Mouse (Mus musculus) hematopoietic stem cell, adult 5-6 weeks (primary cell): ENCODE data around the gene Casc1. TPM values are rescaled to one million over a fixed set of nuclear protein-coding genes. Genes with fewer than 3 reads are reported as not detected.
"Not testable (repeated sequence)": the region's sequence is repeated elsewhere in the genome, so short reads cannot be mapped to it uniquely, and the experiment has no call there.

Source experiments
- ATAC-seq, 2 experiments: fragments of 125-278 bp in 1 of 2; replicated peaks in 1 of 2; 2 replicates each; pipeline ENCODE4 v1.8.0; 2016 to 2017; ENCODE audit warnings: inconsistent platforms in 2 of 2, mild to moderate bottlenecking in 2 of 2, moderate number of reproducible peaks in 2 of 2, low read depth in 1 of 2, moderate TSS enrichment in 1 of 2; ENCODE audit not compliant: low FRiP score in 2 of 2, poor library complexity in 2 of 2, severe bottlenecking in 2 of 2, insufficient read depth in 1 of 2, low TSS enrichment in 1 of 2
- total RNA-seq: library from RNA; stranded (forward); fragments of 172-1452, 232-1000 nt; gene quantifications from 2 replicates; pipeline ENCODE4 v1.2.3, GENCODE M21; 2017

The Casc1 gene
- total RNA-seq, 1 experiment from 2014 or later, result 3.4 TPM

- no peak for ATAC-seq
Measured at GRCm38 (mm10) chr6:145160581-145160980, 50.2 kb downstream of the Casc1 start.

DNA sequence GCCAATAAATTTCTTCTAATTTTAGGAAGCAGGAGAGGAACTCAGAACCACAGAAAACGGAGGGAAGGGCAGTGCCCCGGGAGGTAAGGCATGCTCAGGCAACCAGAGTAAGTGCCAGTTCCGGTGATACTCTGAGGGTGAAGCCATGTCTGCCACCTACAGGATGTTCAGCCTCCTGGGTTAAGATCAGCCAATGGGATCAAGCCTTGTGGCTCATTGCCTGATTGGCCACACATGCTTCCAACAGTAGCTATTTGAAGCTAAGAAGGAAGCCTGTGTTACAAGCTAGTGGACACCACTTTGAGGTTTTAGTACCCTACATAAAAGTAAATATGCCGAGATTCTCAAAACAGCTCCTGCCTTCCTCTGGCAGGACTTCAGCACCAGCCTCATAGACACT, 52.2 kb downstream of the Casc1 start:
- peak; percentile 42 to 60; a peak in 3 of 4 replicates for ATAC-seq

- peak; percentile 65 to 74; a peak in 3 of 4 replicates for ATAC-seq
Measured at GRCm38 (mm10) chr6:145149054-145149453, 61.8 kb downstream of the Casc1 start.

DNA sequence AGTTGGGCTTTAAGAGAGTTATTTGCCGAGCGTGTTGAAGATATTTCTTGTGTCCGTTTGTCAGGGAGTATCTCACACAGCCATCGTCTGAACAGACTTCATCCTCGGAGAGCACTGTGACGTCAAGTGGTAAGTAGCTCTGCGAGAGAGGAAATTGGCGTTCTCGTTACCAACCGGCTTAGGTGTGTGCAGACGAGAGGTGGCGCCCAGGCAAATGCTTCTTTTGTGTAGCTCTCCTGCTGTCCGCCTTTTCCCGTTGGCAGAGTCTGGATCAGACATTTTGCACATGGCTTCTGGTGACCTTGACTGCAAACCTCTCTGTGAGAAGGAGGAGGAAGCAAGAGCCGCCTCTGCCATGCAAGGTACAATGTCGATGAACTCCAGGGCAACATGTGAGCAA, 63.1 kb downstream of the Casc1 start:
- ATAC-seq, result no peak

- no peak for ATAC-seq
Measured at GRCm38 (mm10) chr6:145145173-145145572, 65.6 kb downstream of the Casc1 start.

DNA sequence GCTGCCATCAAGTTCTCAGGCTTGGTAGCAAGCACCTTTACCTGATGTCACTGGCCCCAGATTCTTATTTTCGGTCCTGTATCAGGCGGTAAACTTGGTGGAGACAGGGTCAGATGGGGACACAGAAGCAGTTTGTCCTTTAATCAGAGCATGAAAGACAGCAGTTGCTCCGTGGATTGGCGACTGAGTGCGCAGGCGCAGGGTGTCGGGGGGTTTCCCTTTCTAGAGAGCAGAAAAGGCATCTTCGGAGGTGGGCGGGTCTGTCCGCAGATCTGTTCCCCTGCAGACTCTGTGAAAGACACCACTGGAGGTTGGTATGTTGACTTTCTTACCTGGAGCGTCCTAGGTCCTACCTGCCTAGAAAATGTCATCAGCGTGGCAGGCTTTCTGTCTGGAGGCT, 69.0 kb downstream of the Casc1 start:
- ATAC-seq, result no peak

- ATAC-seq, result no peak
Measured at GRCm38 (mm10) chr6:145140706-145141105, 70.1 kb downstream of the Casc1 start.

GRCm38 (mm10) chr6:145139776-145140475, 70.9 kb downstream of the Casc1 start:
- ATAC-seq, result peak; percentile 61 to 75; a peak in 2 of 4 replicates

DNA sequence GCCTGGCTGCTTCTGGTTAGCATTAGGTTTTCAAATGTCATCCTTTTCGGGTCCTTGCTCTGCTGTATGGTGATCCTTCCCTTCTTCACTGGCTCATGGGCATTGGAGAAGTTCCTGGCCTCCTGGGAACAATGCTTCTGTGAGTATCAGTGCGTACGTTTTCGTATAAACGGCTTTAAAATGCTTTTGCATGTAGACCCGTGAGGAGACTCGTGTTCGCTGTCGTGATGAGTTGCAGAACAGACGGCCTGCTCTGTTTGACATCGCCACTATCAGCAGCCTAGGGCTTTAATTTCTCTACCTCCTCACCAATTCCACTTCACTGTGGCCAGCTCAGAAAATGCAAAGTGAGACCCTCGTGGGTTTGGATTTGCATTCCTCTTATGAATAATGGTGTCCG, 71.6 kb downstream of the Casc1 start:
- no peak for ATAC-seq

- no peak for ATAC-seq
Measured at GRCm38 (mm10) chr6:145136831-145137230, 74.0 kb downstream of the Casc1 start.

DNA sequence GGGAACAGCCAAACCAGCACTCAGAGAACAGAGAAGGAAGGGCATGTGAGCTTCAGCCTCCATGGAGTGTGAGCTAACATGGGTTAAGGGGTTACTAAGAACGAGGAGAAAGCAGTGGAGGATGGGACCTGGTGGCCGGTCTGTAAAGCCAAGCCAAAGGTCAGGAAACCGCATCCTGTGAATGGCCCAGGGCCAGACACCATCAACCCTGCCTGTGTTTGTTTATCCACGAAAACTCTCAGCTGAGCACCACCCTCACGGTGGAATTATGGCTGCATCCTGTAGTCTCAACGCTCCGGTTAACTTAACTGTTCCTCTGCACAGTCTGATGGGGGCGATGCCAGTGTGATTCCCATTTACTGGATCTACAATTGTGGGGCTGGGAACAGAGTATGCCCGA, 75.0 kb downstream of the Casc1 start:
- no peak for ATAC-seq

DNA sequence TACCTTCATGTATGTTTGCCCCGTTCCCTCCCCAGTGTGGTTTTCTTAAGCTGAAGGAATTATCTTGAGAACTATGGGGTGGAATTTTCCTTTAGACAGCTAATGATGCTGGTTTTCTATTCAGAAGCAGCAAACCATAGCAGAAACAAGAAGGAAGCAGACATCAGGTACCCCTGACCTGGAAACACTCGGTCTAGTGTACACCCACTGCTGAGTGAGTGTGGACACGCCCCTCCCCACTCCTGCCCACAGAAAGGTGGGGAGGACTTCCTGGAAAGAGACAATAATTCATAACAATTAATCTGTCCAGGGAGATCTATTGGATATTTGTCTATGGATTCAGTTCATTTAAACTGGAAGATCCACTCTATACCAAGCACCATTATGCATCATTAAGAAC, 75.5 kb downstream of the Casc1 start:
- no peak for ATAC-seq

DNA sequence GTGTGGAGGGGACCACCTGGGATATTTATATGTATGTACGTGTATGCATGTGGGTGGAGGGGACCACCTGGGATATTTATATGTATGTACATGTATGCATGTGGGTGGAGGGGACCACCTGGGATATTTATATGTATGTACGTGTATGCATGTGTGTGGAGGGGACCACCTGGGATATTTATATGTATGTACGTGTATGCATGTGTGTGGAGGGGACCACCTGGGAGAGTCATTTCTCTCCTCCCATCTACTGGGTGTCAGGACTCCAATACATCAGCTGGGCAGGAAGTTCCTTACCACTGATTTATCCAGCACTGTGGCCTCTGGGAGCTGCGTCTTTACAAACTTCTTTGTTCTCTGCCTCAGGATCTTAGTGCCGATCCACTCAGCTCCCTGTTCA, 77.8 kb downstream of the Casc1 start:
- not testable (repeated sequence) for ATAC-seq

GRCm38 (mm10) chr6:145131991-145132390, 78.8 kb downstream of the Casc1 start:
- no peak for ATAC-seq

DNA sequence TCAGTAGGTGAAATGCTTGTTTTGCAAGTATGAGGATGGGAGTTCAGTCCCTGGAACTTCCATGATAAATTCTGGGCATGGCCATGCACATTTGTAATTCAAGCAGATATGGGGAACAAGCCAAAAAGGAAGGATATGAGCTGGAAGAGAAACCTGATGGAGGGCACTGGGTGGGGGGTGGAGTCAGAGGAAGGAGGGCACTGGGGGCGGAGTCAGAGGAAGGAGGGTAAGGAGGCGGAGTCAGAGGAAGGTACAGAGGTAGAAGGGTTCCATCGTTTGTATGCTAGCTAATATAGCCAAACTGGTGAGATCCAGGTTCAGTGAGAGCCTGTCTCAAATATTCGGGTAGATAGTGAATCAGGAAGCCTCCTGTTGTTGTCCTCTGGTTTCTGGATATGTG, 81.2 kb downstream of the Casc1 start:
- ATAC-seq, result no peak

DNA sequence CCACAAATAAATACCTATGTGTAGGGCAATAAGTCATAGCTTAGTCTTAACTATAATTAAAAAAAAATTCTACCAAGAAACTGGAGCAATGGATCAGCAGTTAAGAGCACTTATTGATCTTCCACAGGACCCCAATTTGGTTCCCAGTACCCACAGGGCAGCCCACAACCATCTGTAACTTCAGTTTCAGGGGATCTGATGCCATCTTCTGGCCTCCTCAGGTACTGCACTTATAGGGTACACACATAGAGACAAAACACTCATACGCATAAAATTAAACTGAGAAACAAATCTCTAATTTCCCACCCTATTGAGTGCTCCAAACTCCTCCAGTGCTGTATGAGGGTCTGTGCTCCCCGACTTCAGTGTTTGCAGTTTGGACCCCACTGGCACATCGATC, 83.2 kb downstream of the Casc1 start:
- ATAC-seq, result no peak

GRCm38 (mm10) chr6:145125591-145126113, 85.2 kb downstream of the Casc1 start:
- no peak for ATAC-seq
